Mouse (Mus musculus): ENCODE results near the gene Rbm31y. TPM values are rescaled to one million over a fixed set of nuclear protein-coding genes. Genes with fewer than 3 reads are reported as not detected.
"Not testable (repeated sequence)": the region's sequence is repeated elsewhere in the genome, so short reads cannot be mapped to it uniquely, and the experiment has no call there.

Rbm31y gene
- not detected in 2 replicates for polyA plus RNA-seq (2012; rRNA removed)

DNA sequence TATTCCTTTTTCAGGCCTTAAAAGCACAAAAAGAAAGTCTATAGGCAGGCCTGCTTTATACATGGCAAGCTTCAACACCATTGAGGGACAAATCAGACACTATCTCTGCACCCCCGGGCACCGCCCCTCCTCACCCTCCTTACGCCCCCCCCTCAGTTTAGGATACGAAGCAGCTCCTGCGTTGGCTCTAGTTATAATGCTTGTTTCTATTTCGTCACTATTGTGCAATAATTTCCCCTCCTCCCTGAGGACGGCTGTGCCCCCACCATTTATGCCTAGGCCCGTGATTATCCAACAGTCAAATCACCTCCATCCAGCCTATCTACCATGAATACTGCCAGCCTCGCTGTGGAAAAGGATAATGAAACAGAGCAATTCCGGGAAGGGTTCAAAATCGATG lies at the start of gene Rbm31y:
Rbm31y (plus strand) TSS at position 301 of the 400 bp plus-strand sequence.
- WGBS, result no CpG with 5 or more reads among the region's 11 CpGs
- not testable (repeated sequence) for H3K36me3 ChIP-seq (ENCODE audit: control insufficient read depth, insufficient read depth, low read length); H3K4me3 ChIP-seq (ENCODE audit: low read depth, low read length); H3K4me1 ChIP-seq (ENCODE audit: control insufficient read depth, insufficient read depth, insufficient read length, low read length); H3K27me3 ChIP-seq (ENCODE audit: control insufficient read depth, insufficient read depth, low read length); H3K27ac ChIP-seq (ENCODE audit: insufficient read depth, low read depth, low read length)
